Mouse (Mus musculus) bone marrow, adult 2 months (tissue): Measurements from ENCODE around the gene Fam205a2.
"Not testable (repeated sequence)": the region's sequence is repeated elsewhere in the genome, so short reads cannot be mapped to it uniquely, and the experiment has no call there.

Experiments used
- CTCF ChIP-seq: fragments of 200-500 bp; IDR thresholded peaks from 2 replicates; pipeline ENCODE4 v1.5.1; 2011; ENCODE audit warnings: low read length, control low read depth; ENCODE audit not compliant: control insufficient read depth, insufficient read depth
- POLR2A ChIP-seq: fragments of 200-500 bp; IDR thresholded peaks from 2 replicates; pipeline ENCODE4 v1.6.1; 2011; ENCODE audit warnings: low read depth, mild to moderate bottlenecking, control low read depth, low read length, borderline replicate concordance; ENCODE audit not compliant: control insufficient read depth

- not testable (repeated sequence) for TF ChIP-seq CTCF, POLR2A
These were observed at the start of gene Fam205a2 for GRCm38 (mm10) chr4:42528075-42528474.
